Mouse (Mus musculus) bone marrow, adult 2 months (tissue): Measurements from ENCODE around the gene Tbc1d1. TPM values are rescaled to one million over a fixed set of nuclear protein-coding genes. Genes with fewer than 3 reads are reported as not detected.
A peak's percentile ranks its signal among the peaks of the same experiment; 100 is the strongest.

ENCODE experiments used
- H3K27ac ChIP-seq: fragments of 200-500 bp; 2 replicates; pipeline ENCODE4 v1.5.1; 2012; ENCODE audit warnings: low read depth, mild to moderate bottlenecking, control low read depth, inconsistent platforms, low read length; ENCODE audit not compliant: control insufficient read depth, poor library complexity, insufficient read depth
- H3K4me1 ChIP-seq: fragments of 200-500 bp; 2 replicates; pipeline ENCODE4 v1.6.1; 2011; ENCODE audit warnings: low read length; ENCODE audit not compliant: control insufficient read depth, insufficient read depth
- H3K4me3 ChIP-seq: fragments of 200-500 bp; replicated peaks from 2 replicates; pipeline ENCODE3; 2011; ENCODE audit warnings: mild to moderate bottlenecking, low read depth, low read length, control low read depth; ENCODE audit not compliant: control insufficient read depth
- CTCF ChIP-seq: fragments of 200-500 bp; IDR thresholded peaks from 2 replicates; pipeline ENCODE4 v1.5.1; 2011; ENCODE audit warnings: low read length, control low read depth; ENCODE audit not compliant: control insufficient read depth, insufficient read depth
- POLR2A ChIP-seq: fragments of 200-500 bp; IDR thresholded peaks from 2 replicates; pipeline ENCODE4 v1.6.1; 2011; ENCODE audit warnings: low read depth, mild to moderate bottlenecking, control low read depth, low read length, borderline replicate concordance; ENCODE audit not compliant: control insufficient read depth
- WGBS: fragments of 180-500 bp; shearing (Covaris S2); methylation state at CpG from one replicate; pipeline ENCODE4 v1.1.7; 2018; 5-methylcytosine and 5-hydroxymethylcytosine counted together
- polyA plus RNA-seq: library from polyadenylated mRNA; stranded (reverse); fragments of >200 nt; gene quantifications from 2 replicates; pipeline ENCODE4 v1.2.4, GENCODE M21; 2011; ENCODE audit warnings: low replicate concordance; ENCODE audit not compliant: missing spikeins, insufficient read depth, insufficient read length

Tbc1d1 gene
- polyA plus RNA-seq, 1 experiment: 10.3 TPM

GRCm38 (mm10) chr5:64240941-64241682 is 85.0 kb downstream of the Tbc1d1 start:
- 30% methylated on average over 13 of the region's 13 CpGs for WGBS
- Histone ChIP-seq H3K27ac (peak overlapping the region; percentile 65), H3K4me3 (no peak overlapping the region), H3K4me1 (peaks cover 12% of the 10 kb centered on the region)
- TF ChIP-seq CTCF (no peak), POLR2A (no peak)

- 78% methylated on average over 8 of the region's 8 CpGs for whole genome bisulfite sequencing
- peak overlapping the region; percentile 50; the same call in 1 of the 2 replicates for H3K27ac ChIP-seq
Measured at GRCm38 (mm10) chr5:64241867-64242266, 85.8 kb downstream of the Tbc1d1 start.

GRCm38 (mm10) chr5:64242795-64243455 is 86.8 kb downstream of the Tbc1d1 start:
- WGBS: 33% methylated on average over 9 of the region's 9 CpGs
- H3K4me1 ChIP-seq: peaks cover 12% of the 10 kb centered on the region

More at GRCm38 (mm10) chr5:64241867-64242266, 85.8 kb downstream of the Tbc1d1 start:
- no peak for TF ChIP-seq POLR2A
- no peak for TF ChIP-seq CTCF
- Histone ChIP-seq H3K4me3 (no peak overlapping the region), H3K4me1 (peaks cover 12% of the 10 kb centered on the region)

DNA sequence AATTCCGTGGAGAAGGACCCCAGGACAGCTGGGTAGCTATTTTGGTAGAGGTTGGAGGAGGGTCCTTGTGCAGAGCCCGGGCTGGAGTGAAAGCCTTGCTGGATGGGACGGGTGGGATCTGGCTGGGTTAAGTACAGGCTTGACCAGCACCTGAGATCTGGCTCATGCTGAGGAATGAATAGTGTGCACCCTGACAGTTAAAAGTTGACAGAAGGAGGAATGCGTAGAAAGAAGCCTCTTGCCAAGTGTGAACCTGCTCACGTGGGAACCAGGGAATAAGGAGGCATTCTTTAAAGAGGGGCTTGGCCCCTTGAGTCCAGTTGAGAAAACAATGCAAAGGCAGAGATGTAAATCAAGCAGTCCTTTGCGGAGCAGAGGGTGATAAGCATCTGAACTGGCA is 87.6 kb downstream of the Tbc1d1 start:
- H3K4me3 ChIP-seq: no peak overlapping the region
- H3K4me1 ChIP-seq: peaks cover 10% of the 10 kb centered on the region
- no peak overlapping the region for H3K27ac ChIP-seq
- 74% methylated on average over 6 of the region's 6 CpGs for WGBS
- TF ChIP-seq POLR2A: no peak
- no peak for TF ChIP-seq CTCF

More at GRCm38 (mm10) chr5:64242795-64243455, 86.8 kb downstream of the Tbc1d1 start:
- TF ChIP-seq CTCF (peak; percentile 11; the same call in 1 of the 2 replicates), POLR2A (no peak)
- H3K27ac ChIP-seq: no peak overlapping the region
- H3K4me3 ChIP-seq: no peak overlapping the region

- H3K4me1 ChIP-seq: peaks cover 10% of the 10 kb centered on the region
- no peak overlapping the region for H3K27ac ChIP-seq
- WGBS: 71% methylated on average over 3 of the region's 3 CpGs
- H3K4me3 ChIP-seq: no peak overlapping the region
- TF ChIP-seq CTCF (no peak), POLR2A (no peak)
Measured at GRCm38 (mm10) chr5:64244283-64244682, 88.2 kb downstream of the Tbc1d1 start.

- H3K4me1 ChIP-seq: peaks cover 10% of the 10 kb centered on the region
- 76% methylated on average over 5 of the region's 5 CpGs for WGBS
- no peak overlapping the region for H3K27ac ChIP-seq
- TF ChIP-seq POLR2A (no peak), CTCF (no peak)
- no peak overlapping the region for H3K4me3 ChIP-seq
Measured at GRCm38 (mm10) chr5:64244745-64245144, 88.6 kb downstream of the Tbc1d1 start.

GRCm38 (mm10) chr5:64251435-64251834 is 95.3 kb downstream of the Tbc1d1 start:
- WGBS: 60% methylated on average over 5 of the region's 5 CpGs
- H3K4me3 ChIP-seq: no peak overlapping the region
- TF ChIP-seq CTCF: no peak
- no peak for TF ChIP-seq POLR2A
- H3K27ac ChIP-seq: no peak overlapping the region
- H3K4me1 ChIP-seq: no peaks in the 10 kb centered on the region

DNA sequence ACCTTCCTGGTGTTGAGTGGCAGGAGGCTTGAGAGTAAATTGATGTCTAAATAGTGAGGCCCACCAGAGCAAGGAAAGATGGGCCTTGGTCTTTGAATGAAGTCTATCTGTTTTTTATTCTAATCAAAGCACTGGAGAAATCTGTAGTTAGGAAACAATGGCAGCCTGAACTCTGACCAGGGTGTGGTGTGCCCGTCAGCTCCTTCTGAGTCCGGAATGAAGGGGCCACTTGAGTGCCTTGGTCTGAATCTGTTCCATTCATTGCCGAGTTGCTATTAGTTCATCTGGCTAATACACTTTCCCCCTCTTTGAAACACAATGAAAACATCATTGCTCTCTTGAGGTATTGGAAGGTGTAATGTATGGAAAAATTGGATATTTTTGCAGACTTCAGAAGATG is 98.2 kb downstream of the Tbc1d1 start:
- Histone ChIP-seq H3K4me3 (no peak overlapping the region), H3K27ac (no peak overlapping the region), H3K4me1 (peaks cover 1% of the 10 kb centered on the region; the same call in 1 of the 2 replicates)
- 76% methylated on average over 3 of the region's 3 CpGs for WGBS
- TF ChIP-seq CTCF: no peak
- no peak for TF ChIP-seq POLR2A
